Mouse (Mus musculus) spleen, adult 2 months (tissue): ENCODE measurements around the gene Fxyd1.

Experiments used
- CTCF ChIP-seq: fragments of 200-500 bp; IDR thresholded peaks from 2 replicates; pipeline ENCODE4 v1.5.1; 2011; ENCODE audit warnings: mild to moderate bottlenecking, inconsistent platforms; ENCODE audit not compliant: insufficient read depth, insufficient read length, insufficient replicate concordance; ENCODE audit errors: extremely low read depth
- POLR2A ChIP-seq: fragments of 200-500 bp; IDR thresholded peaks from 2 replicates; pipeline ENCODE4 v1.6.1; 2011; ENCODE audit warnings: low read depth, low read length, inconsistent platforms

DNA sequence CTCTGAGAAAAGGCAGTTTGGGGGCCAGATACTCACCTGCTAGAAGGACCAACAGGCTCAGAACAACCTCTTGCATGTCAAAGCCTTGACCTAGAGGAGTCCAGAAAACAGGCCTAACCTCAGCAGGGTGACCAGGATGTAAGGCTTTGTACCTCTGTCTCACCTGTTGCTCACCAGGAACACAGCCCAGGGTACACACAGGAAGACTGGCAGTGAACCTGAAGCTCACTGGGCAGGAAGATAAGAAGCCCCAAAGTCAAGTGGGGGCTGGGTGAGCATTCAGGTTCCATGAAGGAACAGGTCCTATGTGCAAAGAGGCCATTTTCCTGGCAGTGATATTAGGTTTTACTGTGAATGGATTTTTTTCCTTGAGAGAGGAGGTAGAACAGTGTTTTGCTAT, 16.5 kb upstream of the Fxyd1 start:
- TF ChIP-seq CTCF (no peak), POLR2A (no peak)
